Mouse (Mus musculus): Measurements from ENCODE around the gene Pgls. TPM values are rescaled to one million over a fixed set of nuclear protein-coding genes. Genes with fewer than 3 reads are reported as not detected.
A peak's percentile ranks its signal among the peaks of the same experiment; 100 is the strongest.

The Pgls gene
- polyA plus RNA-seq (2012; ENCODE audit: insufficient read depth, insufficient read length, missing spikeins), result 181 and 189 TPM in 2 replicates

DNA sequence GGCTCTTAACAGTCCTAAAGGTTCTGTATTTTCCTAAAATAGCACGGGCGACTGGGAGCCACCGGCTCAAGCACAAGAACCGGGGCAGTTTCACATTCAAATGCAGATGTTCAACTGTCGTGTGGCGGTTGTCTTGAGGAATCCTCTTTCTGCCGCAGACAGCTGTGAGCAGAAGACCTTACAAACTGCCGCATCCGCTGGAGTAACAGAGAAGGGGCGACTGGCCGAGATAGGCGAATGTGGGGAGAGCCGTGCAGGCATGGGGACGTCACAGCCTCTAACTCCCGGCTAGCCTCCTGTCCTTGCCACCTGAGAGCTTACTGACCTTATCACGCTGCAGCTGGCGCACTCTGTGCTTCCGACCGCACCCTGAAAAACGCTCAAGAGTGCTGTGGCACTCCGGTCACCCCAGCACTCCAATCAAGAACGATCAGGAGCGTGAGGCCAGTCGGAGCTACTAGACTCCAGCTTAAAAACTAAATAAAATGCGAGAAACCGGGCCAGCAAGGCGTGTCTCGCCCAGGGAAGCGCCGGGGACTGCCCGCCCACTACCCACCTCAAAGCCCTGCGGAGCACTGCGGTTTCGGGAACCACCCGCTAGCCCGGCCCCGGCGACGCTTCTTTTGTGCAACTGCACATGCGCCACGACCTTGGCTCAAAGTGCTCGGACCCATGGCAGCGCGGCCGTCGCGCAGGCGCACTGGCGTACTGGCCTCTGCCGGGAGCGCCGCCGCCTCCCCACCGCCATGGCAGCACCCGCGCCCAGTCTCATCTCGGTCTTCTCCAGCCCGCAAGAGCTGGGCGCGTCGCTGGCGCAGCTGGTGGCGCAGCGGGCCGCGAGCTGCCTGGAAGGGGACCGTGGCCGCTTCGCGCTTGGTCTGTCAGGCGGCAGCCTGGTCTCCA, at the start of gene Pgls:
TSS of gene Pgls (plus strand) at position 706 of the 903 bp plus-strand sequence.
- Histone ChIP-seq H3K4me1 (ENCODE audit: control insufficient read depth, insufficient read depth, insufficient read length, low read length) (peaks cover 12% of the 10 kb centered on the region), H3K27ac (replicated peaks; ENCODE audit: low read depth, low read length) (peak within 1 kb of the TSS; percentile 88), H3K4me3 (ENCODE audit: insufficient read depth, low read depth, low read length) (peak within 1 kb of the TSS; percentile 84)

GRCm38 (mm10) chr8:71542632-71543343, 49.2 kb upstream of the Pgls start, which contains the start of gene Mvb12a:
Gene Mvb12a (plus strand): TSS chr8:71542922.
- Histone ChIP-seq H3K4me3 (ENCODE audit: insufficient read depth, low read depth, low read length) (peak within 1 kb of the TSS; percentile 80), H3K4me1 (ENCODE audit: control insufficient read depth, insufficient read depth, insufficient read length, low read length) (peaks cover 5% of the 10 kb centered on the region), H3K27ac (replicated peaks; ENCODE audit: low read depth, low read length) (no peak within 1 kb of the TSS)

DNA sequence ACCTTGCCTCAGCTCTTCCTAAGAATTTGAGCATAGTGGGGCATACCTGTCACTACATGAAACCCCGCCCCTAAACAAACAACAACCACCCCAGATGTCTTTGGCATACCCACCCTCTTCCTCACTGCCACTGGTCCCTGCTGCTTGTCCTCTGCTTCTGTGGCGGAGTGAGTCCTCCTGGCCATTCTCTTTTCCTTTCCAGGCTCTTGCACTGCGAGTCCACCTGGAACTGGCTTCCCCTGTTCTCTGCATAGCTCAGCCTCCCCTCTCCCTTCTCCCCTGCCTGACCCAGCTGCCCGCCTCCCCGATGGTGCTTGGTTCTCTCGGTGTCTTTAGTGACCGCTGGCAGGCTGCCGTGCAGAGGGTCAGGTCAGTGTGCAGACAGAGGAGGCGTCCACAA, 48.2 kb upstream of the Pgls start:
- no peak overlapping the region for H3K27ac ChIP-seq (replicated peaks; ENCODE audit: low read depth, low read length)
- peaks cover 2% of the 10 kb centered on the region; the same call in 1 of the 2 replicates for H3K4me1 ChIP-seq (ENCODE audit: control insufficient read depth, insufficient read depth, insufficient read length, low read length)
- peak overlapping the region; percentile 80 for H3K4me3 ChIP-seq (ENCODE audit: insufficient read depth, low read depth, low read length)

DNA sequence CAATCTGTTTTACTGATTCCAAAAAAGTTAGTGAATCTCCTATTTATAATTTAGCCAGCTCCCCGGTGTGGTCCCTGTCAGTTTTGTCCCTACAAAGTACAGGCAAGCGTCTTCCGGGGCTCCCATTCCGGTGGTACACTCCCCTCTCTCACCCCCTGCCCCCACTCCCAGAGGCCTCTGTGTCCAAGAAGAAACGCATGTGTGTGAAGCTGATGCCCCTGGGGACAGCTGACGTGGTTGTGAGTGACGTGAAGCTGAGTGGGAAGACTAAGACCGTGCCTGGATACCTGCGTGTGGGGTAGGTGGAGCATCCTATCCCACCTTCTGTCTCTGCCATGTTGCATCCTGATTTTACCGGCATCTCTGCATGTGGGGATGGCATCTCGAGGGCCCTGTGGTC, 46.9 kb upstream of the Pgls start:
- H3K4me1 ChIP-seq (ENCODE audit: control insufficient read depth, insufficient read depth, insufficient read length, low read length), result peaks cover 2% of the 10 kb centered on the region; the same call in 1 of the 2 replicates
- H3K4me3 ChIP-seq (ENCODE audit: insufficient read depth, low read depth, low read length), result no peak overlapping the region
- H3K27ac ChIP-seq (replicated peaks; ENCODE audit: low read depth, low read length), result no peak overlapping the region

GRCm38 (mm10) chr8:71547590-71547989, 44.4 kb upstream of the Pgls start:
- Histone ChIP-seq H3K4me3 (ENCODE audit: insufficient read depth, low read depth, low read length) (no peak overlapping the region), H3K4me1 (ENCODE audit: control insufficient read depth, insufficient read depth, insufficient read length, low read length) (peaks cover 2% of the 10 kb centered on the region; the same call in 1 of the 2 replicates), H3K27ac (replicated peaks; ENCODE audit: low read depth, low read length) (no peak overlapping the region)

DNA sequence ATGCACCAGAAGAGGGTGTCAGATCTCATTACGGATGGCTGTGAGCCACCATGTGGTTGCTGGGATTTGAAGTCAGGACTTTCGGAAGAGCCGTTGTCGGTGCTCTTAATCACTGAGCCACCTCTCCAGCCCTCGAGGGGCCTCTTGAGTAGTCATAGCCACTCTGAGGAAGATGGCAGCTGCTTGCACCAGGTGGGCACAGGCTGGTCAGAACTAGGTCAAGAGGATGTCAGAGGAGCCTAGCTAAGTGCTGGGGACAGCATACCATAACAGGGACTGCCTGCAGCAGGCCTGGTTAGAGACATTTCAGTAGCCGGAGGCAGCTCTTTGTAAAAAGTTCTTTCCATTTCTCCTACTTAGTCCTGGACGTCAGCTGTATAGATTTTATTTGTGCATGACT, 41.2 kb upstream of the Pgls start:
- no peaks in the 10 kb centered on the region for H3K4me1 ChIP-seq (ENCODE audit: control insufficient read depth, insufficient read depth, insufficient read length, low read length)
- no peak overlapping the region for H3K4me3 ChIP-seq (ENCODE audit: insufficient read depth, low read depth, low read length)
- no peak overlapping the region for H3K27ac ChIP-seq (replicated peaks; ENCODE audit: low read depth, low read length)

DNA sequence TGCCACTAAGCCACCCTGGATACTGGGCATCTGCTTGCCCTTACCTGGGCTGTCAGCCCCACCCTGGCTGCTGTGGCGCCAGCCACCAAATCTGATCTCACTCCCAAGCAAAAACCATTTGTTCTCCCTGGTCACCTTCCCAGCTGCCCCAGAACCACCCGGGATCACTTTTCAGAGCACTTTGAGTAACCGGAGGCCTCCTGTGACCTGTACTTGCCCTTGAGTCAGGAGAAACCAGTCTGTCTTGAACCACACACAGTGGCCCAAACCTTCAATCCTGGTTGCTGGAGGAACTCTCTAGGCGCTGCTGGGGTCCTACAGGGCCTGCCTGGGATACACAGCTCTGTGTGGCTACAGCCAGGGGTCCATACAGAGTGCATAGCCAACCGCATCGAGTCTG, 39.2 kb upstream of the Pgls start:
- H3K27ac ChIP-seq (replicated peaks; ENCODE audit: low read depth, low read length), result no peak overlapping the region
- no peak overlapping the region for H3K4me3 ChIP-seq (ENCODE audit: insufficient read depth, low read depth, low read length)
- H3K4me1 ChIP-seq (ENCODE audit: control insufficient read depth, insufficient read depth, insufficient read length, low read length), result no peaks in the 10 kb centered on the region

- Histone ChIP-seq H3K4me1 (ENCODE audit: control insufficient read depth, insufficient read depth, insufficient read length, low read length) (no peaks in the 10 kb centered on the region), H3K27ac (replicated peaks; ENCODE audit: low read depth, low read length) (no peak overlapping the region), H3K4me3 (ENCODE audit: insufficient read depth, low read depth, low read length) (no peak overlapping the region)
These were observed 38.0 kb upstream of the Pgls start for GRCm38 (mm10) chr8:71554001-71554400.

DNA sequence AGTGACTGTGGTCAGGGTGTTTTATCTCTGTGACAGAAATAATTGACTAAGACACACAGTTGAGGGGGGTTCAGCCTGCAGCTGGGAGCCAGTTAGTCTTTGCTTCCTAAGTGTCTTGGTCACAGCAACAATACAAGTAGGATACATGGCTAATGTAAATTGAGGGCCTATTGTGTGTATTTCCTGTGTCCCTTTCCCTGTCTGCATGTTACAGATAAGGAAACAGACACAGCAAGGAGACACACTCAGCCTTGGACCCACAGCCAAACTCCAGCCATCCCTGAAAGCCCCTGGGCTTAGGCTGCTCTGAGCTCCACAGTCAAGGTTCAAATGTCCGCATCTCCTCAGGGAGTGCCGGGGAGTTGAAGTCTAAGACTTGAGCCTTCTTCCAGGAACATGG, 37.3 kb upstream of the Pgls start:
- no peak overlapping the region for H3K27ac ChIP-seq (replicated peaks; ENCODE audit: low read depth, low read length)
- H3K4me1 ChIP-seq (ENCODE audit: control insufficient read depth, insufficient read depth, insufficient read length, low read length), result no peaks in the 10 kb centered on the region
- no peak overlapping the region for H3K4me3 ChIP-seq (ENCODE audit: insufficient read depth, low read depth, low read length)

DNA sequence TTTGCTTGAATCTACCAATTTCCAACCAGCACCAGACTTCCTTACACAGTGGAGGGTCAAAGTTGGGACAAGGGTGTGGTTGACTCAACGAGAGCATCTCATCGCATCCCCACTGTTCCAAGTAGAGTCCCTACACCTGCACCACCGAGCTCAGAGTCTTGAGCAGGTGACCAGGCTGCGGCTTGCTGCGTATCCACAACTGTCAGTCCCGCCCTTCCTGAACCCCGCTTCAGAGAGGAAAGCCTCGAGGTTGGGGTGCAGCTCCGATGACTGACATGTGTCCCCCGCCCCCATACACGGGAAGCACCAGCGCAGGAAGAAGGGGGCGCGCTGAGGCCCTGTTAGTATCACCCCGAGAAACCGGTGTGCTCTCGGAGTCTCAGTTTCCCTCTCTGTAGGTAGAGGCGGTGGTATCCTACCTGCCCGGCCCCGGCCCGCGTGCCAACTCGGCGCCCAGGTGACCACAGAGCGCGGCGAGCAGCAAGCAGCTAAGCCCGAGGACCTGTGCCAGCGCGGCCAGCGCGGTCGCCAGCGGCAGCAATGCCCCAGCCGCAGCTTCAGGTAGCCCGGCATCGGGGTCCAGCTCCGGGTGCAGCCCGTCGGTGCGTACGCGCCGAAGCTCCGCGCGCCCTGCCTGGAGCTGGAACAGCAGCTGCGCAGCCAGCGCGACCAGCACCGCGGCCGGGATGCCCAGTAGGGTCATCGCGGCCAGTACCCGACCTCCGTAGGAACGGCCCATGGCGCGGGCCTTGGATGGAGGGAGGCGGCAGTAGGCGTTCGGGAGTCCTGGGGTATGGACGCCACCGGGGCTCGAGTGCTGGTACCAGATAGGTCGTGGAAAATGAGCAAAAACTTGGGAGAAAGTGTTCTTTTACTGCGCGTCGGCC, 33.7 kb upstream of the Pgls start, which contains the start of gene Tmem221:
TSS of gene Tmem221 (minus strand) at position 801 of the 887 bp plus-strand sequence.
- H3K4me1 ChIP-seq (ENCODE audit: control insufficient read depth, insufficient read depth, insufficient read length, low read length), result no peaks in the 10 kb centered on the region
- H3K27ac ChIP-seq (replicated peaks; ENCODE audit: low read depth, low read length), result no peak within 1 kb of the TSS
- peak within 1 kb of the TSS; percentile 51 for H3K4me3 ChIP-seq (ENCODE audit: insufficient read depth, low read depth, low read length)

- Histone ChIP-seq H3K27ac (replicated peaks; ENCODE audit: low read depth, low read length) (no peak overlapping the region), H3K4me1 (ENCODE audit: control insufficient read depth, insufficient read depth, insufficient read length, low read length) (no peaks in the 10 kb centered on the region), H3K4me3 (ENCODE audit: insufficient read depth, low read depth, low read length) (peak overlapping the region; percentile 51)
These were observed 32.9 kb upstream of the Pgls start for GRCm38 (mm10) chr8:71558958-71559690.

GRCm38 (mm10) chr8:71560071-71560470, 31.9 kb upstream of the Pgls start:
- H3K4me3 ChIP-seq (ENCODE audit: insufficient read depth, low read depth, low read length), result no peak overlapping the region
- no peaks in the 10 kb centered on the region for H3K4me1 ChIP-seq (ENCODE audit: control insufficient read depth, insufficient read depth, insufficient read length, low read length)
- no peak overlapping the region for H3K27ac ChIP-seq (replicated peaks; ENCODE audit: low read depth, low read length)

- H3K4me1 ChIP-seq (ENCODE audit: control insufficient read depth, insufficient read depth, insufficient read length, low read length), result no peaks in the 10 kb centered on the region
- no peak overlapping the region for H3K27ac ChIP-seq (replicated peaks; ENCODE audit: low read depth, low read length)
- no peak overlapping the region for H3K4me3 ChIP-seq (ENCODE audit: insufficient read depth, low read depth, low read length)
These were observed 31.2 kb upstream of the Pgls start for GRCm38 (mm10) chr8:71560765-71561164.

DNA sequence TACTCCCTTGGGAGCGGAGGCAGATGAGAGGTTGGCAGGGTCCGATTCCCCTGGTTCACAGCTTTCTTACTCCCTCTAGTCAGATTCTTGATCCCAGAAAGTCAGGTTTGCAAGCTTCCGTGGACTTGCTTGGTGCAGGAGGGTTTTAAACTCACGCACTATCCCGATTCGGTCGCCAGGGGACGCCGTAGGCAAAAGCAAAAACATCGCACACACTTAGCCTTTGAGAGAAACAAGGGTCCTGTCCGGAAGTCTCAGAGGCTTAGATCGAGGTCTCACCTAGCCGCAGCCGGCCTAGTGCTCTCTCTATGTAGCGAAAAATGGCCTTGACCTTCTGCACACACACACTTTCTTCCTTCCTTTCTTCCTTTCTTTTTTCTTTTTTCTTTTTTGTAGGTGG, 30.6 kb upstream of the Pgls start:
- no peaks in the 10 kb centered on the region for H3K4me1 ChIP-seq (ENCODE audit: control insufficient read depth, insufficient read depth, insufficient read length, low read length)
- no peak overlapping the region for H3K4me3 ChIP-seq (ENCODE audit: insufficient read depth, low read depth, low read length)
- H3K27ac ChIP-seq (replicated peaks; ENCODE audit: low read depth, low read length), result no peak overlapping the region
